ENCODE assay signal across 20 mouse cellular contexts in genomic region chr5:100302068-100302775, GRCm38 (mm10).
DNase-seq lines count a peak whose midpoint lies in the region; ATAC-seq lines count a peak whose summit lies in the region.
"Had no signal": no experiment of that assay in that cellular context is flagged by ENCODE, and none has a peak within 500 bp of the region (broad histone marks: within the 10 kb centered on the region; RNA-seq: fewer than 3 reads in every experiment).

No protein-coding gene starts in this region.

- H3K9ac ChIP-seq in midbrain, embryonic 11.5 days (ENCODE audit: low read length), result no peak overlapping the region
- H3K9ac ChIP-seq in midbrain, embryonic 16.5 days (ENCODE audit: low read depth, low read length), result no peak overlapping the region
- no peak overlapping the region for H3K9ac ChIP-seq in lung, embryonic 16.5 days (ENCODE audit: low read length)
- H3K9ac ChIP-seq: embryonic facial prominence, embryonic 13.5 days; forebrain, embryonic 13.5 days; forebrain, postnatal 0 days; hindbrain, embryonic 14.5 days had no signal

- no peaks in the 10 kb centered on the region for H3K9me3 ChIP-seq in midbrain, embryonic 11.5 days (ENCODE audit: control insufficient read depth, low read length)
- peaks cover 7% of the 10 kb centered on the region for H3K9me3 ChIP-seq in midbrain, embryonic 16.5 days (replicated peaks; ENCODE audit: control insufficient read depth, low read length, poor library complexity, severe bottlenecking)
- H3K9me3 ChIP-seq in lung, embryonic 16.5 days (ENCODE audit: control insufficient read depth, low read length), result no peaks in the 10 kb centered on the region

- 71% methylated on average over 17 of the region's 17 CpGs for WGBS in midbrain, embryonic 11.5 days
- 71% methylated on average over 17 of the region's 17 CpGs for WGBS in midbrain, embryonic 16.5 days
- 51% methylated on average over 17 of the region's 17 CpGs for whole genome bisulfite sequencing in lung, embryonic 16.5 days

- no peak overlapping the region for H3K4me2 ChIP-seq in midbrain, embryonic 11.5 days
- H3K4me2 ChIP-seq in midbrain, embryonic 16.5 days (ENCODE audit: low read length), result no peak overlapping the region
- H3K4me2 ChIP-seq in lung, embryonic 16.5 days (ENCODE audit: low read depth, low read length), result no peak overlapping the region
- H3K4me2 ChIP-seq: embryonic facial prominence, embryonic 13.5 days; forebrain, embryonic 13.5 days; hindbrain, embryonic 14.5 days had no signal

- no peak overlapping the region for H3K4me3 ChIP-seq in midbrain, embryonic 11.5 days (ENCODE audit: low read depth, low read length)
- no peak overlapping the region for H3K4me3 ChIP-seq in midbrain, embryonic 16.5 days (ENCODE audit: low read depth, low read length)
- no peak overlapping the region for H3K4me3 ChIP-seq in lung, embryonic 16.5 days (ENCODE audit: low read length)
- H3K4me3 ChIP-seq: embryonic facial prominence, embryonic 13.5 days; forebrain, embryonic 13.5 days; gastrocnemius, adult 2 months; heart, embryonic 10.5 days; hindbrain, embryonic 10.5 days had no signal

- no peak overlapping the region for H3K27ac ChIP-seq in midbrain, embryonic 11.5 days (ENCODE audit: low read depth, low read length)
- no peak overlapping the region for H3K27ac ChIP-seq in midbrain, embryonic 16.5 days (ENCODE audit: low read length)
- peak overlapping the region; percentile 71 for H3K27ac ChIP-seq in lung, embryonic 16.5 days (ENCODE audit: low read length)
- H3K27ac ChIP-seq: embryonic facial prominence, embryonic 13.5 days; forebrain, embryonic 13.5 days; gastrocnemius, adult 2 months; heart, embryonic 10.5 days; hindbrain, embryonic 10.5 days; hindbrain, embryonic 14.5 days had no signal

- H3K27me3 ChIP-seq in midbrain, embryonic 11.5 days (ENCODE audit: control insufficient read depth, insufficient read depth, low read length), result no peaks in the 10 kb centered on the region
- H3K27me3 ChIP-seq in midbrain, embryonic 16.5 days (ENCODE audit: control insufficient read depth, insufficient read depth, low read depth, low read length), result no peaks in the 10 kb centered on the region
- no peaks in the 10 kb centered on the region for H3K27me3 ChIP-seq in lung, embryonic 16.5 days (ENCODE audit: control insufficient read depth, insufficient read depth, low read depth, low read length)
- H3K27me3 ChIP-seq: embryonic facial prominence, embryonic 13.5 days; forebrain, embryonic 13.5 days had no signal

- no peaks in the 10 kb centered on the region for H3K4me1 ChIP-seq in midbrain, embryonic 11.5 days (ENCODE audit: control insufficient read depth, insufficient read depth, low read length)
- H3K4me1 ChIP-seq in midbrain, embryonic 16.5 days (ENCODE audit: control insufficient read depth, insufficient read depth, low read length), result no peaks in the 10 kb centered on the region
- peaks cover 4% of the 10 kb centered on the region; the same call in 1 of the 2 replicates for H3K4me1 ChIP-seq in lung, embryonic 16.5 days (replicated peaks; ENCODE audit: control insufficient read depth, insufficient read depth, low read length)
- H3K4me1 ChIP-seq: embryonic facial prominence, embryonic 13.5 days; forebrain, embryonic 13.5 days; heart, embryonic 10.5 days had no signal

- ATAC-seq in midbrain, embryonic 11.5 days (ENCODE audit: low FRiP score), result no peak
- ATAC-seq in midbrain, embryonic 16.5 days, result no peak
- peak; percentile 91 for ATAC-seq in lung, embryonic 16.5 days (ENCODE audit: low read depth)
- ATAC-seq: forebrain, embryonic 13.5 days; forebrain, postnatal 0 days had no signal

- peak; percentile 75 for DNase-seq in midbrain, embryonic 11.5 days (ENCODE audit: low spot score, missing footprints)
- DNase-seq in lung, postnatal 25 days (ENCODE audit: low spot score), result peak; percentile 35
- no peak for DNase-seq in T-cell, adult 2 months (ENCODE audit: low spot score)
- DNase-seq in frontal cortex, postnatal 36 days (ENCODE audit: low spot score in 2 of 2), result no peak
- no peak for DNase-seq in urinary bladder, postnatal 10 days (ENCODE audit: low spot score)
- DNase-seq: adrenal gland, adult 8-10 months; cerebellum, adult 11-12 months; cerebellum, adult 9-10 months; cerebellum, postnatal 25 days; forebrain, postnatal 0 days; gastrocnemius, adult 2 months; gastrocnemius, postnatal 25 days; heart, adult 18-20 months had no signal

- H3K36me3 ChIP-seq in midbrain, embryonic 11.5 days (ENCODE audit: control insufficient read depth, insufficient read depth, low read length), result no peaks in the 10 kb centered on the region
- H3K36me3 ChIP-seq in midbrain, embryonic 16.5 days (ENCODE audit: control insufficient read depth, insufficient read depth, low read length), result no peaks in the 10 kb centered on the region
- no peaks in the 10 kb centered on the region for H3K36me3 ChIP-seq in lung, embryonic 16.5 days (ENCODE audit: control insufficient read depth, insufficient read depth, low read length)
- H3K36me3 ChIP-seq: embryonic facial prominence, embryonic 13.5 days; heart, embryonic 10.5 days; hindbrain, embryonic 10.5 days had no signal

Comparison
In these comparisons a context has a peak if more than half of its experiments do, and no peak if none do; other contexts are left out.
1. DNase-seq: peak in midbrain, embryonic 11.5 days (single experiment) and lung, postnatal 25 days (single experiment); none in T-cell, adult 2 months (single experiment), frontal cortex, postnatal 36 days (0 of 2) and urinary bladder, postnatal 10 days (single experiment).